Mouse (Mus musculus): ENCODE results near the gene Cdk17.
A peak's percentile ranks its signal among the peaks of the same experiment; 100 is the strongest.

The Cdk17 gene

DNA sequence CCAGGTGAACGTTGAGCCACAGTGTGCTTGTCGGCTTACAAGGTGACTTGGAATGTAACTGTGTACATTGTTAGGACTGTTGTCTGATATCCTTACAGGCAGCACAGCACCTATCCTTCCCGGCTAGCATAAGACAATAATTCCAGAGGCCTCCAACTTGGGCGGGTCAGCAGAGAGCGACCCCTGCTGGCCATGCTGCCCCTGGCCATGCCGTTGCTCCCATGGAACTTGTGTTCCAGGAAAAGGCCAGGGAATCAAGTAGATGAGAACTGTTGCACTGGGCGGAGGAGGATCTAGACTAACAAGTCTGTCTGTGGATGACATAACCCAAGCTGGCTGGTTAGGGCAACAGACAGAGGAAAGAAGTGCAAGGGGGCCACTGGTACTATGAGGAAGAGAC is 130.7 kb downstream of the Cdk17 start:
- peak; percentile 77 to 82 for DNase-seq

DNA sequence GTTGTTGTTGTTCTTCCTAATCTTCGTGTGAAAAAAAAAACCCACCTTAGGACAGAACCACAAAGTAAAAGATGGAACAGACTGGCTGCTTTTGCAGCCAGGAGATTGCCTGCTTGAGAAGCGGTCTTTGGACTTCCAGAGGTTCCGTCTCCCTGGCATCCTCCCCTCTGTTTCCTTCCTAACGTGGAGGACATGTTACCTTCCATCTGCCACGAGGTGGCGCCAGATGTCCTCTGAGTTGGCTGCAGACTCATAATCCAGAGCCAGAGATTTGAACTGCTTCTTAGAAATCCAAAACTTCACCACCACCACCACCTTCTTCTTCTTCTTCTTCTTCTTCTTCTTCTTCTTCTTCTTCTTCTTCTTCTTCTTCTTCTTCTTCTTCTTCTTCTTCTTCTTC is 131.2 kb downstream of the Cdk17 start:
- peak; percentile 93 to 94 for DNase-seq

DNA sequence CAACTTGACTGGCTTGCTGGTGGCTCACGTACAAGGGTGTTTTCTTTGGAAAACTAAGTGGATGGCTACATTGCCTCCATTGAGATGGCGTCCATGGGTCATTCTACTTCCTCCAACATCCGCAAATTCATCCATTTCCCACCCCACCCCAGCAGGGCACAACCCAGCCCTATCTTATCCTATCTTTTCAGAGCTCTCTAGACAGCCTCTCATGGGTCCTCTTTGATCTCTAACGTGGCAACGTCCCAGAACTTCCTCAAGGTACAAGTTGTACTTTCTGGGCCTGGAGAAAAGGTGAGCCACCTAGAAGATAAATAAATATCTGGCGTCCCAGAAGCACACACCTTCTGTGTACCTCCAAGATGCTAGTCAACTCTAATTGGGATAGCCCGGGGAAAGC is 132.9 kb downstream of the Cdk17 start:
- DNase-seq: no peak

DNA sequence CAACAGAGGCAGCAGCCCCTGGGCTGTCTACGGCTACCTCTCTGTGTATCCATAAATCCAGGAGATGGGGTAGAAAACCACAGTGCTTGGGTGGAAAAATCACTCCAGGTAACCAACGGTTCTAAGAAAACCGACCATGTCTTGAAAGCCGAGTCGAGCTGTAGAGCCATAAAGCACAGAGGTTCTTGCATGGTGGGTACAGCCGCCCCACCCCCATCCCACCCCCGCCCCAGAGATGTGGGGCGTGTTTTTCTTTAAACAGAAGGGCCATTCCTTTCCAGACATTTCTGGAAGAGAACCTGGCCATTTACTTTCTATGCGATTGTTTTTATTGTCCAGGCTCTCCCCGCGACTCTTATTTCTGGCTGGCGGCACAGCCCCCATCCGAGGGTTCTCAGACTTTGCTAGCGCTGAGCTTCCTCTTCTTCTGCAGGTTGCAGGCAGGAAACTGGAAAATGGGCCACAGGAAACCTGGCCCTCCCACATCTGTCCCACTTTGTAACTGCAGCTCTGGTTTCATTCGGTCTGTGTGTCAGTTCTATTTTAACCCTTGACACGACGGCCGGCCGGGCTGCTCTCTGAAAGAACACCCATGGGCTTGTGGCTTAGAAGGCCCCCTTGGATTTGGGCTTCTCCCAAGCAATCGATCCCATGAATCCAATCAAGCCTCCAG is 134.0 kb downstream of the Cdk17 start:
- peak; percentile 41 to 60 for DNase-seq

DNA sequence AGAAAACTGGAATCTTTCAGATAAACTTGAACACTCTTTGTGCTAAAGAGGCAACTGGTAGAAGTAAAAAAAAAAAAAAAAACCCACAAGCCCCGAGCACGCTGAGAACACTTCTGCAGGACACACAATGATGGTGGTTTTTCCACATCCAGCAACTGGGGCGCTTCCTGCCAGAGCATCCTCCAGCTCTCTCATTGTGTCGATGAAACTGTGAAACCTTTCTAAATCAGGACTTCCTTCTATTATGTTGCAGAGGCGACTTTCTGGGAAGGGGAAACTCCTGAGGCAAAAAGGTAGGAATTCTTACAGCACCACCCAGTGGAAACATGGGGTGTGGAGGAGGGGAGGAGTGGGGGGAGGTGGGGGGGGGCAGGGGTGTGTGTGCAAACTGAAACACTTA is 137.1 kb downstream of the Cdk17 start:
- DNase-seq: peak in 1 of 2 experiments; percentile 52

DNA sequence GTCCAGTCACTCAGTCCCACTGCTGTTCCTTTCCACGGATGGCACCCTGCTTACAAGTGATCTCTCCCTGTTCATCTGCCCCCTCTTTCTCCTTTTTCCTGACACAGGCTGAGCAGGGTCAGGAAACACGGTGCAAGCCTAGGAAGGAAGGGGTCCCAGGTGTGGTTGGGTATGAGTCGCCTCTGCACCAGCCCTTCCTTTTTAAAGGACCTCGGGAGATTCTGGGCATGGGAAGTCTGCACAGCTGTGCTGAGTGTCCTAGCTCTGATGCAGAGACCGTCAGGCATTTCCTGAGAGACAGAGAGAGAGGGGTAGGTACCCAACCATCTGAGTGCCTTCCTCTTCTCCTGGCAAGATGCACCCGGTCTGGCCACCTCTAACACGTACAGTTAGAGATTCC is 137.5 kb downstream of the Cdk17 start:
- DNase-seq: peak in 1 of 2 experiments; percentile 42

DNA sequence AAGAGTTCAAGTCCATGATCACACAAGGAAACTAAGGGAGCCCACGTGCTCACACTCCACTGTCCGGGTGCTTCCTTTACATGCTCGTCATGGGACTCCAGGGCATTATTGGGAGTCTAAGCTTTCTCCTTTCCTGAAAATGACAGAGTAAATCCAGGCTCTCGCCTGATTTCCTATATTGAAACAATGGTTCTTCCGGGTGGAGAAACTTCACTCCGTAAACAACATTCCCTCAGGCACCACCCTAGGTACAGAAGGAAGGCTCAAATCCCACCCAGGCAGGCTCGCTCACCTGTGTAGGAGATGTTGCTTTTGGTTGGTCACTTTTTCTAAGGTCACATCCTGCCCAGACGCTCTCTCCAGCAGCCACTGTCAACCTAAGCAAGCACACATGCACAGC is 141.2 kb downstream of the Cdk17 start:
- DNase-seq: no peak

DNA sequence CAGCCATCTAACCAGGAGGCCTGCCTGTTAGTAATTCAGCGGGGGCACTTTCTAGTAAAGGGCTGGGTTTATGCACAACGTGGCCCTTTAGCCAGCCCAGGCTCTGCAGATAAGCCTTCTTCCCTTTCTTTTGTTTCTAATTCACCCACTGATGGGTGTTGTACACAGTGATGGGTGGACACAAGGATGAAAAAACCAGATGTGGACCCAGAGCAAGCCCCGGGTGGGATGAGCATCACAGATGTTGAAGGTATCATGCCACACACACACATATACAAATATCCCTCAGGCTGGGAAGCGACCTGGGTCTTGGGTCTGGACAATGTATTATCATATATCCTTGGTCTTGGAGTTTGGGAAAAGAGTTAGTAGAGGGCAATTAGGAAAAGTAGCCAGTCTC is 142.6 kb downstream of the Cdk17 start:
- no peak for DNase-seq

DNA sequence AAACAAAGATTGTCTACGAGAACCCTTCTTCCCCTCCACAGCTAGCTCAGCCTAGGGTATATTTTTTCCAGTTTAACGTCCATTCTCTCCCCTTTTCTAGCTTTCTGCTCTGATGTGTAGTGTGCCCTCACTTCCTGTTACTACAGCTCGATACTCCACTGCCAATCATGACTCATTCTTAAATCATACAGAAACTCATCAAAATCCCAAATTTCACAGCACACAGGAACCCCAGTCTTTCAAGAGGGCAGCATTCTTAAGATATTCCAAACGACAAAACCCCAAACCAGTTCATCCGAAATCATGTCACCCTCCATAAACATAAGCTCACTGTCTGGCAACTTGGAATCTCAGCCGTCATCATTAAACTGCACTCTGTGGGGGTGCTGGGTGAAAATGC is 145.3 kb downstream of the Cdk17 start:
- no peak for DNase-seq

DNA sequence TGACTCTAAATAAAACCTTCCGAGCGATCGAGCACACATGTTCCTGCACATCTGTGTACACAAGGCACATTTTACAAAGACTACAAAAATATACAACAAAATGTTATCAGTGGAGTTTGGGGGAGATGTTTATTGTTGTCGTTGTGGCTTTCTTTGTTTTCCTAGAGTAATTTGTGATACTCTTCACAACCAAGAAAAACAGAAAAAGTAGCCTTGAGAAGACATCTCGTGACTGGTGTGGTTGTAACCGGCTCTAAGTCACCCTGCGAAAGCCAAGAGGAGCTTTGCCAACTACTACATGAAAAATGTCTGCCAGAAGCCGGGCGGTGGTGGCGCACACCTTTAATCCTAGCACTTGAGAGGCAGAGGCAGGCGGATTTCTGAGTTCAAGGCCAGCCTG is 145.7 kb downstream of the Cdk17 start:
- no peak for DNase-seq

DNA sequence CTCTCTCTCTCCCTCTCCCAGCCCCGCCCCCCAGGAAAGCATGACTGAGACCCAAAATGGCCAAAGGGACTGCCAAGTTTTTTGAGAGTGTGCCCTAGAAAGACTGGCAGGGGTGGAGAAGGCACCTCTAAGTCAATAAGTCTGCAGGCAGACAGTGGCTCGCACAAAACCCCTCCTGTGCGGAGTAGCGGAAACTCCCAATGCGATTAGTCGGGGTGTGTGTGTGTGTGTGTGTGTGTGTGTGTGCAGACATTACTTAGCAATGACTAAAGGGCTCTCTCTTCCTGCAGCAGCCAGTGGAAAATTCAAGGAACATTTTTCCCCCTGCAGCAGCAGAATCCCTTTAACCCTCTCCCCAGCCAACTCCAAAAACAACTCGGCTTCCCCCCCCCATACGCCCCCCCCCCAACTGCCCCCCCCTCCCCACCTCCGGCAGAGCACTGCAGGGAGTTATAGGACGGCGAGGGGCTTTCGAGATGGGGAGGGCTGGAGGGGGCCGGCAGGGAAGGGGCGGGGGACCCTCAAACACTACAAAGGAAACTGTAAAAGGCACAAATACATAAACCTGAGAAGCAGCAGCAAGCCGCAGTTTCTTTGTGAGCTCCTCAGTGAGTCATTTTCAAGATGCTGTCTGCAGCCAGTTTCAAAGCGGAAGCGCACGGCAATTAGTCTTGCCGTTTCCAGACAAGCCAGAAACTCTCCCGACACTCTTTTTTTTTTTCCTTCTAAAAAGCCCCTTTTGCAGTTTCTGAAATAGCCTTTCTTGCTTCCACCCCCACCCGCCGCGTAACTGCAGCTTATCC is 148.7 kb downstream of the Cdk17 start:
- peak; percentile 74 to 83 for DNase-seq

DNA sequence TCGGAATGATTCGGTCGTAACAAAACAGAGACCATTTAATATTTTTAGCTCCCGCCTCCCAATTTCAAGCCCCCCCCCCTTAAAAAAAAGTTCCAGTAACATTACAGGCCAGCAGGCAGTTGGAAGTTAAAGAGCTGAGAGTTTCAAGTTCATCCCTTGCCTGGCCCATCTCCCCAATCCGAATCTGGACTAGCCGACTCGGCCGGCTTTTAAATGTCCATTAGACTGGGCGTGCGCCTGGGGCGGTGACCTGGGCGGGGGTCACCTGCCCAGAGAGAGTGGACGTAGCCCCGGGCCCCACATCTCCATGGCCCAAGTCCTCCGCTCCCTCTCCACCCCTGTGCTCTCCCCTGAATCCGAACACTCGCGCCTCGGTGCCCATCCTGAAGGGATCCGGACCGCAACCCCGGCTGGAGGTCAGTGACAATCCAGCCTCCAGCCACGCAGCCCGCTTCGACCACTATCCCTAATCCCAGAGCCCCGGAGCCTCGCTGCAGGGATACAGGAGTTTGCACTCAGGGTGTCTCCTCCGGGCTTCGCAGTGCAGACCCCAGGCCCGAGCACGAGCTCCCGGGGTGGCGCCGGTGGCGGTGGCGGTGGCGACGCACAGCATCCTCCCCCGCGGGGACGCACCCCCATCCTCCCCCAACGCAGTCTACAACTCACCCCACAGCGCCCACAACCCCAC is 149.4 kb downstream of the Cdk17 start:
- peak; percentile 65 to 72 for DNase-seq

DNA sequence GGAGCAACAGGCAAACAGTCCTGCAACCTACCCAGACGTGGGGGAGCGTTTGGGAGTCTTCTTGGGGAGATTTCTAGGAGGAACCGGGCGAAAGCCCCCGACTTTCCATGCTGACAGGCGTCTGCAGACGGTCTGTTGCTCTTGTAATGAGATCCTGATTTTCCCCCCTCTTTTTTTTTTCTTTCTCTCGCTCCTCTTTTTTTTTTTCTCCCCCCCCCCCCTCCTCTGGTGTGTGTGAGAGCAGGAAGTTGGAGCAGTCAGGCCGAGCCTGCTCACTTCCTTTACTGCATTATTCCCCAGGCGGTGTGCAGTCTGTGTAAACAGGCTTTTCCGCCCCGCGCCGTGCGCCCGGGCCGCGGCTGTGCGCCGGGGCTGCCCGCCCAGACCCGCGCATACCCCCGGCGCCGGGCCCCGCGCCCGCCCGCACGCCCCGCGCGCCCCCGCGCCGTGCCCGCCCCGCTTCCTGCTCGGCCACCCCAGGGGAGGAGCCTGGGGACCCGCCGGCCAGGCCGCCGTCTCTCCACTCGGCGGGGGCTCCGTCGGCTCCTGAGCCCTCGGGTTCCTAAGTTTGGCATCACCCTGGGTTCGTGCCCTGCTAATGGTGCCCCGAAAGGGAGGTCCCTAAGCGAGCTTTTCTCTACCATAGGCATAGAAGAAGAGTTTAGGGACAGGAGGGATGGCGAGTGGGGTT is 150.2 kb downstream of the Cdk17 start, which contains the start of gene Elk3:
Gene Elk3, minus strand, starts transcription at position 415 of the 691 bp plus-strand sequence.
- DNase-seq: peak; percentile 68 to 79

DNA sequence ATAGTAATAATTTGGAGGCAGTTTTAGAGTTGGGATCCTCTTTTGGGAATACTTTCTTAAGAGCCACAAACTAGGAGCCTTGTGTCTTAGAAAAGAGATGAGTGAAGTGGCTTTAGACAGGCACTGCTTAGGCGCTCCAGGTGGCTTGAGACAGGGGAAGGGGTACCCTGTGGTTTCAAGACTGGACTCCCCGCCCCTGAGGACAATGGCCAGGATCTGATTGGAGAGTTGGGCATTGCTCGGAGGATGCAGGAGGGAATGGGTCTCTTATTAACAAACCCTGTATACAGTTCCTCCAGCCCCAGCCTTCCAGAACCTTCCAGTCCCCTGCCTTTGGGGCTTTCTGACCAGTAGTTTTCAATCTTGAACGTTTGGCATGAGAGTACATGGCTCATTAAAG is 150.9 kb downstream of the Cdk17 start:
- DNase-seq: peak; percentile 28 to 46
